Mouse (Mus musculus) kidney, postnatal 0 days (tissue): ENCODE results near the gene Vat1. TPM values are rescaled to one million over a fixed set of nuclear protein-coding genes. Genes with fewer than 3 reads are reported as not detected.
A peak's percentile ranks its signal among the peaks of the same experiment; 100 is the strongest.
"Not testable (repeated sequence)": the region's sequence is repeated elsewhere in the genome, so short reads cannot be mapped to it uniquely, and the experiment has no call there.

Source experiments
- ATAC-seq: fragments of 200-750 bp; cut with Nextera tagmentation; replicated peaks from 2 replicates; pipeline ENCODE4 v1.8.0; 2017; ENCODE audit warnings: low read depth, moderate number of reproducible peaks, moderate TSS enrichment, moderate library complexity; ENCODE audit not compliant: low FRiP score
- DNase-seq: peaks from one replicate; pipeline ENCODE4 v3.0.0-alpha.2; 2016; ENCODE audit warnings: low spot score
- H3K27ac ChIP-seq: fragments of 300-500 bp; sonication (generic); 2 replicates; pipeline ENCODE4 v1.5.1; 2014; ENCODE audit warnings: mild to moderate bottlenecking
- H3K27me3 ChIP-seq: fragments of 300-500 bp; sonication (generic); 2 replicates; pipeline ENCODE4 v1.6.1; 2014; ENCODE audit warnings: low read length, mixed read lengths; ENCODE audit not compliant: insufficient read depth
- H3K36me3 ChIP-seq: fragments of 300-500 bp; sonication (generic); 2 replicates; pipeline ENCODE4 v1.6.1; 2014; ENCODE audit warnings: low read length, mixed read lengths; ENCODE audit not compliant: insufficient read depth
- H3K4me1 ChIP-seq: fragments of 300-500 bp; sonication (generic); replicated peaks from 2 replicates; pipeline ENCODE4 v1.6.1; 2014; ENCODE audit warnings: antibody characterized with exemption, low read length, mixed read lengths; ENCODE audit not compliant: insufficient read depth
- H3K4me2 ChIP-seq: fragments of 300-500 bp; sonication (generic); 2 replicates; pipeline ENCODE4 v1.6.1; 2014; ENCODE audit warnings: mild to moderate bottlenecking, low read length, moderate library complexity, mixed read lengths
- H3K4me3 ChIP-seq: fragments of 300-500 bp; sonication (generic); replicated peaks from 2 replicates; pipeline ENCODE4 v1.5.1; 2014; ENCODE audit warnings: low read depth, low read length
- H3K9ac ChIP-seq: fragments of 300-500 bp; sonication (generic); 2 replicates; pipeline ENCODE4 v1.6.1; 2014; ENCODE audit warnings: low read depth, low read length
- H3K9me3 ChIP-seq: fragments of 300-500 bp; sonication (generic); replicated peaks from 2 replicates; pipeline ENCODE4 v1.6.1; 2016; ENCODE audit warnings: low read length, inconsistent platforms, mixed read lengths
- CTCF ChIP-seq: IDR thresholded peaks from 2 replicates; pipeline ENCODE4 v1.5.1; 2016; ENCODE audit warnings: antibody characterized with exemption, low read depth, mild to moderate bottlenecking, moderate library complexity
- WGBS: fragments of 180-500 bp; shearing (Covaris S2); extraction: QIAGEN DNeasy Blood & Tissue Kit; methylation state at CpG from one replicate; pipeline ENCODE4 v1.1.7; 2014; 5-methylcytosine and 5-hydroxymethylcytosine counted together
- polyA plus RNA-seq: library from polyadenylated mRNA; unstranded; fragments of >200 nt; fragmentation: Nextera tagmentation; extraction: Ambion mirVana; gene quantifications from 2 replicates; pipeline ENCODE4 v1.2.1, GENCODE M21; 2015

The Vat1 gene
- polyA plus RNA-seq, 1 experiment from 2014 or later, result 38.6 TPM

- Histone ChIP-seq H3K4me2 (no peak overlapping the region), H3K36me3 (0 out of 2 replicates have a peak, but pooled peaks cover 4% of the 10 kb centered on the region), H3K4me3 (no peak overlapping the region), H3K9me3 (no peaks in the 10 kb centered on the region), H3K27ac (no peak overlapping the region), H3K4me1 (no peaks in the 10 kb centered on the region; the same call in 1 of the 2 replicates), H3K27me3 (no peaks in the 10 kb centered on the region), H3K9ac (no peak overlapping the region)
- ATAC-seq (no peak), DNase-seq (no peak)
- TF ChIP-seq CTCF, result no peak
- 83% methylated on average over 6 of the region's 6 CpGs for WGBS
Measured at GRCm38 (mm10) chr11:101484245-101484644, 18.2 kb upstream of the Vat1 start.

- H3K4me3 ChIP-seq, result no peak overlapping the region
- H3K4me1 ChIP-seq, result no peaks in the 10 kb centered on the region; the same call in 1 of the 2 replicates
- H3K27me3 ChIP-seq, result no peaks in the 10 kb centered on the region
- 35% methylated on average over 3 of the region's 3 CpGs for WGBS
- H3K9ac ChIP-seq, result no peak overlapping the region
- H3K9me3 ChIP-seq, result no peaks in the 10 kb centered on the region
- H3K36me3 ChIP-seq, result 0 out of 2 replicates have a peak, but pooled peaks cover 4% of the 10 kb centered on the region
- H3K4me2 ChIP-seq, result no peak overlapping the region
- H3K27ac ChIP-seq, result no peak overlapping the region
- ATAC-seq (no peak), DNase-seq (no peak)
- TF ChIP-seq CTCF, result no peak
Measured at GRCm38 (mm10) chr11:101483804-101484203, 17.8 kb upstream of the Vat1 start.

- no peaks in the 10 kb centered on the region for H3K9me3 ChIP-seq
- no peak overlapping the region for H3K4me2 ChIP-seq
- no peaks in the 10 kb centered on the region; the same call in 1 of the 2 replicates for H3K4me1 ChIP-seq
- ATAC-seq (no peak), DNase-seq (no peak)
- no peak overlapping the region for H3K27ac ChIP-seq
- no peaks in the 10 kb centered on the region for H3K36me3 ChIP-seq
- no peak overlapping the region for H3K9ac ChIP-seq
- 63% methylated on average over 6 of the region's 6 CpGs for WGBS
- H3K4me3 ChIP-seq, result no peak overlapping the region
- no peak for TF ChIP-seq CTCF
- no peaks in the 10 kb centered on the region for H3K27me3 ChIP-seq
Measured at GRCm38 (mm10) chr11:101480912-101481311, 14.9 kb upstream of the Vat1 start.

- 7% methylated on average over 18 of the region's 18 CpGs for WGBS
Measured at GRCm38 (mm10) chr11:101479171-101479635, 13.2 kb upstream of the Vat1 start.

GRCm38 (mm10) chr11:101477552-101478211 is 11.7 kb upstream of the Vat1 start:
- DNase-seq (no peak), ATAC-seq (0 out of 2 replicates have a peak, but pooled peaks have one; percentile 7)
- Histone ChIP-seq H3K4me2 (no peak overlapping the region), H3K4me1 (no peaks in the 10 kb centered on the region; the same call in 1 of the 2 replicates), H3K4me3 (no peak overlapping the region), H3K9ac (no peak overlapping the region), H3K9me3 (no peaks in the 10 kb centered on the region), H3K27me3 (no peaks in the 10 kb centered on the region), H3K27ac (no peak overlapping the region), H3K36me3 (no peaks in the 10 kb centered on the region)
- no peak for TF ChIP-seq CTCF
- WGBS, result 69% methylated on average over 10 of the region's 10 CpGs

More at GRCm38 (mm10) chr11:101479171-101479635, 13.2 kb upstream of the Vat1 start:
- no peaks in the 10 kb centered on the region for H3K27me3 ChIP-seq
- H3K4me1 ChIP-seq, result no peaks in the 10 kb centered on the region; the same call in 1 of the 2 replicates
- TF ChIP-seq CTCF, result no peak
- no peak overlapping the region for H3K27ac ChIP-seq
- no peaks in the 10 kb centered on the region for H3K36me3 ChIP-seq
- H3K9me3 ChIP-seq, result no peaks in the 10 kb centered on the region
- ATAC-seq (no peak), DNase-seq (no peak)
- H3K9ac ChIP-seq, result no peak overlapping the region
- peak overlapping the region; percentile 21; the same call in 1 of the 2 replicates for H3K4me2 ChIP-seq
- no peak overlapping the region for H3K4me3 ChIP-seq

- WGBS, result 38% methylated on average over 4 of the region's 4 CpGs
Measured at GRCm38 (mm10) chr11:101477194-101477551, 11.1 kb upstream of the Vat1 start.

GRCm38 (mm10) chr11:101476361-101476760 is 10.3 kb upstream of the Vat1 start:
- 82% methylated on average over 4 of the region's 4 CpGs for WGBS
- not testable (repeated sequence) for DNase-seq, ATAC-seq, H3K4me1 ChIP-seq, H3K36me3 ChIP-seq, H3K27me3 ChIP-seq, H3K9ac ChIP-seq, H3K4me3 ChIP-seq, H3K27ac ChIP-seq, H3K9me3 ChIP-seq, H3K4me2 ChIP-seq

More at GRCm38 (mm10) chr11:101477194-101477551, 11.1 kb upstream of the Vat1 start:
- Histone ChIP-seq H3K4me1 (no peaks in the 10 kb centered on the region; the same call in 1 of the 2 replicates), H3K4me2 (no peak overlapping the region), H3K27me3 (no peaks in the 10 kb centered on the region), H3K36me3 (no peaks in the 10 kb centered on the region), H3K4me3 (no peak overlapping the region), H3K9me3 (no peaks in the 10 kb centered on the region), H3K9ac (no peak overlapping the region), H3K27ac (no peak overlapping the region)
- no peak for ATAC-seq
- DNase-seq, result no peak
- no peak for TF ChIP-seq CTCF
